Mouse (Mus musculus): ENCODE measurements around the gene Sucnr1. TPM values are rescaled to one million over a fixed set of nuclear protein-coding genes. Genes with fewer than 3 reads are reported as not detected.

The Sucnr1 gene
- polyA plus RNA-seq (2016; fragmentation: Nextera tagmentation; extraction: Ambion mirVana): not detected in 2 replicates

DNA sequence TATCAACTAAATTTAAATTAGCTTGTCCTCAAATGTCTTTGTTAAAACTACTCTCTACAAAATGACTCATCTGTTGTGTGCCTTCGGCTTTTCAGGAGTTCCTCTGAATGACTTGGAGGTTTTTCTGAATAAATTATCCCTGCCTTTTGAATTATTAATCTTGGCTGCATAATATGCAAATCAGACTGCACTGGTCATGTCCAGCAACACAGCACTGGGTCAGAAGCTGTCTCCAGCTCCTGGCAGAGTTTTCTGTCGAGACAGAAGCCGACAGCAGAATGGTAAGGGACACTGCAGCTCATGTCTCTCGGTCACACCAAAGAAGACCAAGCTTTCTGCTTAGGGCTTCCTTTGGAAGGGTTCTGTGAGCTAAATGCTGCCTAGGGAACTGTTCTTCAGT is at the start of gene Sucnr1:
Gene Sucnr1 (plus strand): TSS at position 222 of the 400 bp plus-strand sequence.
- Histone ChIP-seq H3K27me3 (replicated peaks) (no peaks in the 10 kb centered on the region), H3K4me2 (no peak within 1 kb of the TSS), H3K9me3 (replicated peaks) (no peaks in the 10 kb centered on the region), H3K9ac (no peak within 1 kb of the TSS), H3K4me1 (replicated peaks) (peaks cover 8% of the 10 kb centered on the region; the same call in 1 of the 2 replicates), H3K4me3 (no peak within 1 kb of the TSS), H3K36me3 (no peaks in the 10 kb centered on the region), H3K27ac (ENCODE audit: poor library complexity, severe bottlenecking) (no peak within 1 kb of the TSS)
- WGBS: 61% methylated on average over 4 of the region's 4 CpGs
- no peak for ATAC-seq (ENCODE audit: insufficient number of reproducible peaks, low FRiP score)

DNA sequence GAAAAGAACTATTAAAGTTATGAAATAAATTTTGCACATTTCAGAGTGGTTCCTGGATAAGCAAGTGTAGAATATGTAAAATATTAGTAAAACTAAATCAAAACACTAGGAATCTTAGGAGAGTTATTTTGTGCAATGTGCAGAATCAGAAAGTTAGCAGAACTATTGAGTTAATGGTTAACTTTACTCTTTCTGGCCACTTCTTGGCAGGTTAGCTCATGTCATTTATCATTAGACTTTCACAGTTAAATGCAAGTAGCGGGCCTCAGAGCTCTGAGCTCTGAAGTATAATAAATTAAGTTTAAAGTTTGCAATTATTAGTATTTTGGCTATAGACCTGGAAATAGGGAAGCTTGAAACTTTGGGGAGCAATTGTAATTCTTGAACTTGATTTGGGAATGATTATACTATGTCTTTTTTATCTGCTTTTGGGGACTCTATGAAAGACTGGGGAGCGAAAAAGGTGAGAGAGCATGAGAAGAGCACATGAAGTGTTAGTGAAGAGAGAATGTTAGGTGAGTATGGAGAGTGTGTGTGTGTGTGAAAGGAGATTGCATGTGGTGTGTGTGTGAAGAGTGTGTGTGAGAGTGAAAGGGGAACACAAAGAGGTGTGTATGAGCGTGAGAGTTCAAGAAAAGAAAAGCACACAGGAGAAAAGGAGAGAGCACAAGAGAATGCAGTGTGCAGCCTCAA is 35.3 kb upstream of the Sucnr1 start:
- Histone ChIP-seq H3K36me3 (no peaks in the 10 kb centered on the region), H3K9me3 (replicated peaks) (no peaks in the 10 kb centered on the region), H3K9ac (no peak overlapping the region), H3K27me3 (replicated peaks) (no peaks in the 10 kb centered on the region), H3K27ac (ENCODE audit: poor library complexity, severe bottlenecking) (no peak overlapping the region), H3K4me3 (no peak overlapping the region), H3K4me2 (no peak overlapping the region), H3K4me1 (replicated peaks) (no peaks in the 10 kb centered on the region)
- no peak for ATAC-seq (ENCODE audit: insufficient number of reproducible peaks, low FRiP score)
- WGBS: 77% methylated on average over 3 of the region's 3 CpGs

DNA sequence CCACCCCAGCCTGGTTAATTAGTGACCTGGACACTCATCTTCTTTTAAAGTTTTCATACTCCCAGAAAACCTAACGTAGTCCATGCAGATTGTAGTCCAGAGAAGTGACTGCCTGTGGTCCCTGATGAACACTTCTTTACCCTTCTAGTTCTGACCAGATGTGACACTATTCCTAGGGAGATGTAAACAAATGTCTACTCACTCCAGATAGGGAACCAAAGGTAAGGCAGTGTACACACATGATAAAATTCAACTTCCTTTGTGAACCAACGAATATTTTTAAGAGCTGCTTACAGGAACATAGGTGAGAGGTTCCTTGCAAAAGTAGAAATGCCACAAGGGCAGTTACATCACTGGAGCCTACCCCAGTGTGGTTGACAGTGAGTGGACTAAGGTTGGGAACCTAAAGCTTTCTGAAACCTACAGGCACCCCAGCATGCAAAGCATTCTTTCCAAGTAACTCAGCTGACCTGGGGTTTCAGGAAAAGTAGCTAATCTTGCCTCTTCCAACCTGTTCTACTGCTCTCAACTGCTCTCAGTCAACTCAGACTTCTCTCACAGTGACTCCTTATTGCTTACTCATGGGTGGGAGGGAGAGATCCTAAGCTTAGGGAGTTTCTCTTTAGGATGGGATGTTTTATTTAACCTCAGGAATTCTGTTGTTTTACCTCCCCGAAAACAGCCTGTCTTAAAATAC is 28.3 kb upstream of the Sucnr1 start:
- Histone ChIP-seq H3K9ac (no peak overlapping the region), H3K27me3 (replicated peaks) (no peaks in the 10 kb centered on the region), H3K27ac (ENCODE audit: poor library complexity, severe bottlenecking) (no peak overlapping the region), H3K9me3 (replicated peaks) (no peaks in the 10 kb centered on the region), H3K4me1 (replicated peaks) (no peaks in the 10 kb centered on the region), H3K4me3 (no peak overlapping the region), H3K36me3 (no peaks in the 10 kb centered on the region), H3K4me2 (no peak overlapping the region)
- no peak for ATAC-seq (ENCODE audit: insufficient number of reproducible peaks, low FRiP score)
- 73% methylated on average over 3 of the region's 3 CpGs for WGBS

DNA sequence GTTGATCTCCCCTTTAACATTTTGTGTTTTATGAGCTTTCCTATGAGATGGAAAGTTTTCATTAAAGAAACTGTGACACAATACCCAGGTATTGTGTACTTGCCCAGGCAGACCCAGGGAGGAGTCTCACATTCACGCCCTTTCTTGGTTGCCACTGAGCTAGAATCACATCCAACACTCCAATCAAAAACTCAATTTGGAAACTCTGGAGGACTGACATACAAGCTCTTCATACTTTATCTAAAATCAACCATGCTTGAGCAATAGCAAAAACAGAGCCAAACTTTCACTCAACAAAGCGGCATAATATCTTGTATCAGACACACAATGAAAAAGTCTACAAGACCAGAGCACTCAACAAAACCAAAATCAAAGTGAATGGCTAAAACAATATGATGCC is 27.7 kb upstream of the Sucnr1 start:
- no peaks in the 10 kb centered on the region for H3K9me3 ChIP-seq (replicated peaks)
- no peak overlapping the region for H3K4me2 ChIP-seq
- no peak for ATAC-seq (ENCODE audit: insufficient number of reproducible peaks, low FRiP score)
- no peak overlapping the region for H3K27ac ChIP-seq (ENCODE audit: poor library complexity, severe bottlenecking)
- H3K4me1 ChIP-seq (replicated peaks): no peaks in the 10 kb centered on the region
- no peak overlapping the region for H3K9ac ChIP-seq
- WGBS: 76% methylated on average over 2 of the region's 2 CpGs
- no peaks in the 10 kb centered on the region for H3K36me3 ChIP-seq
- H3K27me3 ChIP-seq (replicated peaks): no peaks in the 10 kb centered on the region
- H3K4me3 ChIP-seq: no peak overlapping the region

- no peaks in the 10 kb centered on the region for H3K9me3 ChIP-seq (replicated peaks)
- H3K27me3 ChIP-seq (replicated peaks): no peaks in the 10 kb centered on the region
- H3K9ac ChIP-seq: no peak overlapping the region
- H3K4me1 ChIP-seq (replicated peaks): no peaks in the 10 kb centered on the region
- ATAC-seq (ENCODE audit: insufficient number of reproducible peaks, low FRiP score): no peak
- H3K4me2 ChIP-seq: no peak overlapping the region
- WGBS: 26% methylated on average over 3 of the region's 3 CpGs
- H3K36me3 ChIP-seq: no peaks in the 10 kb centered on the region
- no peak overlapping the region for H3K4me3 ChIP-seq
- no peak overlapping the region for H3K27ac ChIP-seq (ENCODE audit: poor library complexity, severe bottlenecking)
Measured at GRCm38 (mm10) chr3:60056451-60056850, 25.2 kb upstream of the Sucnr1 start.

- no peaks in the 10 kb centered on the region for H3K4me1 ChIP-seq (replicated peaks)
- no peak overlapping the region for H3K4me3 ChIP-seq
- no peak overlapping the region for H3K27ac ChIP-seq (ENCODE audit: poor library complexity, severe bottlenecking)
- H3K27me3 ChIP-seq (replicated peaks): no peaks in the 10 kb centered on the region
- no peak for ATAC-seq (ENCODE audit: insufficient number of reproducible peaks, low FRiP score)
- H3K9me3 ChIP-seq (replicated peaks): no peaks in the 10 kb centered on the region
- H3K4me2 ChIP-seq: no peak overlapping the region
- no peak overlapping the region for H3K9ac ChIP-seq
- 71% methylated on average over 2 of the region's 2 CpGs for WGBS
- H3K36me3 ChIP-seq: no peaks in the 10 kb centered on the region
Measured at GRCm38 (mm10) chr3:60057070-60057808, 24.4 kb upstream of the Sucnr1 start.

- Histone ChIP-seq H3K9ac (no peak overlapping the region), H3K4me1 (replicated peaks) (no peaks in the 10 kb centered on the region), H3K9me3 (replicated peaks) (no peaks in the 10 kb centered on the region), H3K4me2 (no peak overlapping the region), H3K4me3 (no peak overlapping the region), H3K27ac (ENCODE audit: poor library complexity, severe bottlenecking) (no peak overlapping the region), H3K36me3 (no peaks in the 10 kb centered on the region), H3K27me3 (replicated peaks) (no peaks in the 10 kb centered on the region)
- WGBS: 55% methylated on average over 1 of the region's 1 CpGs
- ATAC-seq (ENCODE audit: insufficient number of reproducible peaks, low FRiP score): no peak
Measured at GRCm38 (mm10) chr3:60057809-60058082, 23.9 kb upstream of the Sucnr1 start.

GRCm38 (mm10) chr3:60078883-60079415 is 2.7 kb upstream of the Sucnr1 start:
- no peaks in the 10 kb centered on the region for H3K27me3 ChIP-seq (replicated peaks)
- H3K4me1 ChIP-seq (replicated peaks): peaks cover 8% of the 10 kb centered on the region; the same call in 1 of the 2 replicates
- no peak overlapping the region for H3K4me3 ChIP-seq
- H3K36me3 ChIP-seq: no peaks in the 10 kb centered on the region
- H3K9me3 ChIP-seq (replicated peaks): no peaks in the 10 kb centered on the region
- H3K9ac ChIP-seq: no peak overlapping the region
- 80% methylated on average over 1 of the region's 1 CpGs for WGBS
- ATAC-seq (ENCODE audit: insufficient number of reproducible peaks, low FRiP score): no peak
- H3K27ac ChIP-seq (ENCODE audit: poor library complexity, severe bottlenecking): no peak overlapping the region
- H3K4me2 ChIP-seq: no peak overlapping the region

- Histone ChIP-seq H3K36me3 (no peaks in the 10 kb centered on the region), H3K27ac (ENCODE audit: poor library complexity, severe bottlenecking) (no peak overlapping the region), H3K9me3 (replicated peaks) (no peaks in the 10 kb centered on the region), H3K9ac (no peak overlapping the region), H3K4me2 (0 out of 2 replicates have a peak overlapping the region, but pooled peaks have one; percentile 19), H3K27me3 (replicated peaks) (no peaks in the 10 kb centered on the region), H3K4me1 (replicated peaks) (peaks cover 8% of the 10 kb centered on the region; the same call in 1 of the 2 replicates), H3K4me3 (no peak overlapping the region)
- 25% methylated on average over 4 of the region's 4 CpGs for WGBS
- no peak for ATAC-seq (ENCODE audit: insufficient number of reproducible peaks, low FRiP score)
Measured at GRCm38 (mm10) chr3:60080572-60080971, 1.1 kb upstream of the Sucnr1 start.

- Histone ChIP-seq H3K4me2 (no peak overlapping the region), H3K9me3 (replicated peaks) (no peaks in the 10 kb centered on the region), H3K4me1 (replicated peaks) (peaks cover 8% of the 10 kb centered on the region; the same call in 1 of the 2 replicates), H3K9ac (no peak overlapping the region), H3K27me3 (replicated peaks) (no peaks in the 10 kb centered on the region), H3K36me3 (no peaks in the 10 kb centered on the region), H3K4me3 (no peak overlapping the region), H3K27ac (ENCODE audit: poor library complexity, severe bottlenecking) (no peak overlapping the region)
- ATAC-seq (ENCODE audit: insufficient number of reproducible peaks, low FRiP score): no peak
- WGBS: 82% methylated on average over 3 of the region's 3 CpGs
Measured at GRCm38 (mm10) chr3:60082746-60083145, 1.1 kb downstream of the Sucnr1 start.

DNA sequence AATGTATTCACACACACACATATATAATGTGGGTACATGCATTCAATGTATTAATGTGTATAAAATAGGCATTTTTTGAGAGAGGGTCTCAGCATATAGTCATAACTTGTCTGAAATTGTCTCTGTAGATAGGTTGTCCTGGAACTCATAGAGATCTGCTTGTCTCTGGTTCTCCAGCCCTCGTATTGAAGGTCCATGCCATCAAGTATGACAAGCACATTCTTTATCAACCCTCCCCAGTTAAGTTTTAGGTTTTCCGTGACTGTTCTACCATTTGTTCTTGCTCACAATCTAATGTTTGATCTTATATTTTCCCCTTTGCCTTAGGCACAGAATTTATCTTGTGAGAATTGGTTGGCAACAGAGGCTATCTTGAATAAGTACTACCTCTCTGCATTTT is 4.1 kb downstream of the Sucnr1 start:
- Histone ChIP-seq H3K36me3 (no peaks in the 10 kb centered on the region), H3K27ac (ENCODE audit: poor library complexity, severe bottlenecking) (no peak overlapping the region), H3K9me3 (replicated peaks) (no peaks in the 10 kb centered on the region), H3K4me3 (no peak overlapping the region), H3K9ac (no peak overlapping the region), H3K4me1 (replicated peaks) (peaks cover 3% of the 10 kb centered on the region; the same call in 1 of the 2 replicates), H3K4me2 (no peak overlapping the region), H3K27me3 (replicated peaks) (no peaks in the 10 kb centered on the region)
- 70% methylated on average over 2 of the region's 2 CpGs for WGBS
- ATAC-seq (ENCODE audit: insufficient number of reproducible peaks, low FRiP score): no peak

Data from heart, embryonic 12.5 days (tissue).